Mouse (Mus musculus) CD4-positive naive resting alpha-beta T cell, adult 76 days (primary cell): ENCODE measurements around the gene Ranbp3. TPM values are rescaled to one million over a fixed set of nuclear protein-coding genes. Genes with fewer than 3 reads are reported as not detected.

Experiments
- total RNA-seq: library from RNA; stranded (reverse); gene quantifications from one replicate; pipeline ENCODE4 v1.2.4, GENCODE M21; 2023

Ranbp3 gene
- 105 TPM for total RNA-seq

GRCm38 (mm10) chr17:56672941-56673646, at the start of gene Ranbp3:
Ranbp3 (plus strand) TSS chr17:56673294.

GRCm38 (mm10) chr17:56626754-56627470, 46.2 kb upstream of the Ranbp3 start, which contains the start of gene Lonp1:
Lonp1 (minus strand) TSS chr17:56626887.

GRCm38 (mm10) chr17:56627530-56628277, 45.4 kb upstream of the Ranbp3 start, which contains the start of gene Catsperd:
Catsperd (plus strand) TSS chr17:56628143.

GRCm38 (mm10) chr17:56717363-56718058, 44.4 kb downstream of the Ranbp3 start, which contains the start of the genes Ndufa11 and Vmac:
Ndufa11 (plus strand) TSS chr17:56717767.
Vmac (minus strand) TSS chr17:56718022.

GRCm38 (mm10) chr17:56757416-56758123, 84.5 kb downstream of the Ranbp3 start, which contains the start of gene Nrtn:
Nrtn (minus strand) TSS chr17:56757530.

Other genes starting within 250 kb of the Ranbp3 start
- gene Ptprs, start 196.8 kb upstream of the Ranbp3 start, total RNA-seq: 14.9 TPM
- gene Znrf4, start 160.9 kb upstream of the Ranbp3 start, total RNA-seq: not detected
- 9.5 TPM for gene Gm20219, start 118.9 kb upstream of the Ranbp3 start, total RNA-seq
- 498 TPM for gene Safb2, start 88.7 kb upstream of the Ranbp3 start, total RNA-seq
- gene Safb, start 88.5 kb upstream of the Ranbp3 start, total RNA-seq: 329 TPM
- 88.1 TPM for gene 2410015M20Rik, start 63.5 kb upstream of the Ranbp3 start, total RNA-seq
- 1,881 TPM for gene Rpl36, start 59.9 kb upstream of the Ranbp3 start, total RNA-seq
- 53.2 TPM for gene Lonp1, start 46.4 kb upstream of the Ranbp3 start, total RNA-seq
- 0.64 TPM for gene Catsperd, start 45.2 kb upstream of the Ranbp3 start, total RNA-seq
- gene Ndufa11, start 44.5 kb downstream of the Ranbp3 start, total RNA-seq: 40.0 TPM
- 9.0 TPM for gene Vmac, start 44.7 kb downstream of the Ranbp3 start, total RNA-seq
- not detected for gene Nrtn, start 84.2 kb downstream of the Ranbp3 start, total RNA-seq
- gene Dus3l, start 91.5 kb downstream of the Ranbp3 start, total RNA-seq: 54.3 TPM
- 0.70 TPM for gene Prr22, start 97.0 kb downstream of the Ranbp3 start, total RNA-seq
- gene Rfx2, start 157.7 kb downstream of the Ranbp3 start, total RNA-seq: 11.5 TPM
- gene Acsbg2, start 201.2 kb downstream of the Ranbp3 start, total RNA-seq: not detected
- gene 1700061G19Rik, start 202.2 kb downstream of the Ranbp3 start, total RNA-seq: 0.47 TPM